Mouse (Mus musculus) ZHBTc4 (cell line): Measurements from ENCODE around the gene Ranbp10.

Source experiments
- DNase-seq: peaks from one replicate; pipeline ENCODE4 v3.0.0-alpha.2; 2011; ENCODE audit warnings: low read depth, low spot score

Gene Ranbp10

DNA sequence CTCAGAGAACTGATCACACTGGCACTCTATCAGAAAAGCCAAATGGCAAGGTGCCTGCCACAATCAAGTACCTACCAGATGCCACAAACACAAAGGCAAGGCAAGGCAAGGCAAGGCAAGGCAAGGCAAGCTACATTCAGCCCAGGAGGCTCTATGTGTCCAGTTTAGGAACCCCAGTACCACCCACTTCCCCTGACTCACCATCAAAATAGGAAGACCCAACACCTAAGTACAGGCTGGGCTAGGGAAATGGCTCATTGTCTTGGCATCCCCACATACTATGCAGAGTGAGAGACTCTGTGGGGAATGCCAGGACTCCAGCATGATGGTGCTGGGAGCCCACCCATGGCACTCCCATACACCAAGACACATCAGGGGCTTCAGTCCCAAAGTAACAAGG is 37.5 kb downstream of the Ranbp10 start:
- DNase-seq = no peak

DNA sequence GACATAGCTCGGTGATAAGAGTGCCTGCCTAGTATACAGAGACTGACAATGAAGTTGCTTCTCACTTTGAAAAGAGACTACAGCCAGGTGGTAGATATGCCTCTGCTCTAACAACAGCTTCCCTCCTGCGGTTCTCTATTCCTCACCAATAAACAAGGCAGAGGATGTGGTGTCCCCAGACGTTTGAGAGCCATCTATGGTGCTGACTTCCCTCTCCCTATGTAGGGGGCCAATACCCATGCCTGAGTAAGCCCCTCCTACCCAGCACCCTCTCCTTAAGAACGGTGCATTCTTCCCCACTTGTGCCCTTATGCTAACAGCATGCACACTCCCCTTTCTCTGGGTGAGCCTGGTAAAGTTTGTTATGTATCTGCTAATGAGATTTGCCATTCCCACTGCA is 38.2 kb downstream of the Ranbp10 start:
- no peak for DNase-seq

DNA sequence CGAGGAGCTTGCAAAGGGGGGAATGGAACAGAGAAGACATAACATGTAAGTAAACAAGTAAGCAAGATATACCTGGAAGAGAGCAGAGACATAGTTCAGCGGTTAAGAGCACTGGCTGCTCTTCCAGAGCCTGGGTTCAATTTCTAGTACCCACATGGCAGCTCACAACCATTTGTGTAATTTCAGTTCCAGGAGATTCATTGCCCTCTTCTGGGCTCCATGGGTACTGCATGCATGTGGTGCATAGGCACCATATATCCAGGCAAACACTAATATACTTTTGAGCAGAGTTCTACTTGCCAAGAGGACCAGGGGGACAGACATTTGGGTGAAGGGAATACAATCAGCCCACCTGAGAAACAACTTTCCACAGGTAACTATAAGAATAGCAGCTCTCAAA is 38.9 kb downstream of the Ranbp10 start:
- DNase-seq = peak; percentile 79

DNA sequence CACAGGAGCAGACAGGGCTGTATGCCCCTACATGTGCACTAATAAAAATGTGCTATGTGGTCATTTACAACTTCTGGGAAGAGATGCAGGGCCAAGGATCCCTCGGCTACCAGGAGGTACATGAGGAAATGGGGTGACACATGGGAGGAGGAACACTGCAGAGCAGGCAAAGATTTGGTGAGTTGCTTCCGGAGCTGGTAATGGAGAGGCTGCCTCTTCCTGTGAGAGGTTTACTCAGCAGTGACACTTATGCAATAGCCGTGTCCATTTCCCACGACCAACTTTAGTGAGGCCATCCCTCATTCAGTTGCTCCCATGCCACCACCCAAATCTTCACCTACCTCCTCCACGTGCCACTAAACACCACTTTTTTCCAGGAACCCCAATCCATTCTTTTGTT is 46.9 kb downstream of the Ranbp10 start:
- no peak for DNase-seq

DNA sequence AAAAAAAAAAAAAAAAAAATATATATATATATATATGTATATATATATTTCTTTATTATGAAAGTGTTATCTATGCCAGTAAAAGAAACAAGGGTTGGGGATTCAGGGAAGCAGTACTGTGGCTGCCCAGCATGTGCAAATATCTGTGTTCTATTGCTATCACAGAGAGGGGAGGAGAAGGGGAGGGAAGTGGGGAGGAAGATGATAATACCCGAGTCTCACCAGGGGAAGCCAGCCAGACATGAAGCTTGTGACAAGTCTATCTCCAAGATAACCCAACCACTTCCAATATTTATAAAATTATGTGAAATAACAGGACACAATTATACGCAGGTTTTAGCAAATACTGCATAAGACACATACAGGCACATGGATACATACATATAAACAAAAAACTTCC is 49.3 kb downstream of the Ranbp10 start:
- no peak for DNase-seq

DNA sequence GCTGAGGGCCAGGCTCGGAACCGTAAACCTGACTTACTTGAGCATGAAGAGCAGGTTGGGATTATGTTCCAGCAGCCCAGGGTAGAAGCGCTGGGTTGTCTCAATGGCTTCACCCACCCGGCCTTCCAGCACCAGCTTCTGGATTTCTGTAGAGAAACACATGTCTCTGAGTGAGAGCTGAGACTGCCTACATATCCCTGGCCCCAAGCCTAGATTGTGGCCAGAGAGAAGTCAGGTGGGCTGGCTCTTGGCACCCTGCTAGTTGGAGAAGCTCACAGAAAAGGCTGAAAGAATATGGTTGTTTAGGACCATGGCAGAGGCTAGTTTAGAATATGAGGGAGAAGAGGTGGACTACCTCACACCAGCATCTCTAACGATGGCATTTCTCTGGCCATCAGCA is 52.7 kb downstream of the Ranbp10 start:
- no peak for DNase-seq

DNA sequence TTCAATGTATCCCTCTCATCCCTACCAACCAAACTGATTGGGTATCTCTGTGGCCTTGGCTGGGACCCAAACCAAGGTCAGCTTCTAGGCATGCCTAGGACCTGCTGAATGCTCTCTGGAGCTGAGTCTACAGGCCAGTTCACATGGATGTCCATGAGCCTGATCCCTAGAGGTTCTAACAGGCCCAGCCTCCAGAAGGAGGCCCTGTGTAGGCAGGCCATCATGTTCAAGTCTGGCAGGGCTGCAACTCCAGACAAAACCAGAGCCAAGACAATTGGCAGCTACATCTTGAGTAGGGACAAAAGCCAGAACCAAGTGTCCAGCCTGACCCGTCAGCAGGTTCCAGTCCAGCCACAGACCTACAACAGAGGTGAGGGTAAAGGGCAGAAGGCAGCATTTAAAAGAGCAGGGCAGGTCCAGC is 53.7 kb downstream of the Ranbp10 start:
- DNase-seq = no peak

DNA sequence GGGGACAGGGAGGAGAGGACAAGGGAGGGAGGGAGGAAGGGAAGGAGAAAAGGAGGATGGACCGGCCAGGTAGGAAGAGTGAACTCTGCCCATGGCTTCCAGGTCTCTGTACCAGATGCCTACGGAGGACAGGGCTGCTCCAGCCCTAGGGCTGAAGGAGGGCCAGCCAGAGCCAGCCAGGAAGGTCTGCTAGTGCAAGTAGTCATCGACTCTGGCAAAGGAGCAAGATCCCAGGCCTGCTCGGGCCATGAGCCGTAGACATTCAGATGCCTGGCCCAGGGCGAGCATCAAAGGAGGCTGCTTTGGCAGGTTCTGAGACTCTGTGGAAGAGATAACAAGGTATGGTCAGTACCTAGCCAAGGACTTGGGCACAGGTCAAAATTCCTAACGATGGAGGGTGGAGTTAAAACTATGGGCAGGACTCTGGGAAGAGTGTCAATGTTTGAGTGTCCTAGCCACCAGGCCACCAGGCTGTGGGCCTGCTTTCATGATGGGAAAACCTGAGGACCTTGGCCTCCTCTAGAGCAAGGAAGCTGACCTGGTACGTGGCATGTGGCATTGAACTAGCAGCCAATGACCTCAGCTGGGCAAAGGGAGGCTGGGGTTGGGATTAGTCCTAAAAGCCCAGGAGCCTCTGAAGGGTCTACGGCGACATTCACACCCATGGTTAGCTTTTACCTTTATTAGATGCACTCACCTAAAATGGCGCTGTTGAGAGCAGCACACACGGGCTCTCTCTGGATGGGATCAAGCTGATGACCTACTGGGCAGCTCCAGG is 55.6 kb downstream of the Ranbp10 start:
- no peak for DNase-seq

DNA sequence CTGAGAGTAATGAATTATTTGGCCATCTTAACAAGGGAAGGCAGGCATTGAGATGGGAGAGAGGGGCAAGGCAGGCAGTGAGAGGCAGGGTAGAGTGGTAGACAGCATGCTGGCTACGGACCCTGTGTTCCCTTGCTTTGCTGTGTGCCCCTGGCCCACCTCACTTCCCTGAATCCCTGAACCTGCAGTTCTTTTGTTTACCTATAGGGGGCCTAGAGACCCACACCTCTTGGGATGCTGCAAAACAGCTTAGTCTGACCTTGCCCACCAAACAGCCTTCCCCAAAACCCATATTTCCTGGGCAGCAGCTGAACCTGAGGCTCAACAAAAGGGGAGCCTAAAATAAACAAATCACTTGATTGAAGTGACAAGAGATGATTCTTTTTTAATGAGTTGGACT is 56.5 kb downstream of the Ranbp10 start:
- DNase-seq = peak; percentile 64

DNA sequence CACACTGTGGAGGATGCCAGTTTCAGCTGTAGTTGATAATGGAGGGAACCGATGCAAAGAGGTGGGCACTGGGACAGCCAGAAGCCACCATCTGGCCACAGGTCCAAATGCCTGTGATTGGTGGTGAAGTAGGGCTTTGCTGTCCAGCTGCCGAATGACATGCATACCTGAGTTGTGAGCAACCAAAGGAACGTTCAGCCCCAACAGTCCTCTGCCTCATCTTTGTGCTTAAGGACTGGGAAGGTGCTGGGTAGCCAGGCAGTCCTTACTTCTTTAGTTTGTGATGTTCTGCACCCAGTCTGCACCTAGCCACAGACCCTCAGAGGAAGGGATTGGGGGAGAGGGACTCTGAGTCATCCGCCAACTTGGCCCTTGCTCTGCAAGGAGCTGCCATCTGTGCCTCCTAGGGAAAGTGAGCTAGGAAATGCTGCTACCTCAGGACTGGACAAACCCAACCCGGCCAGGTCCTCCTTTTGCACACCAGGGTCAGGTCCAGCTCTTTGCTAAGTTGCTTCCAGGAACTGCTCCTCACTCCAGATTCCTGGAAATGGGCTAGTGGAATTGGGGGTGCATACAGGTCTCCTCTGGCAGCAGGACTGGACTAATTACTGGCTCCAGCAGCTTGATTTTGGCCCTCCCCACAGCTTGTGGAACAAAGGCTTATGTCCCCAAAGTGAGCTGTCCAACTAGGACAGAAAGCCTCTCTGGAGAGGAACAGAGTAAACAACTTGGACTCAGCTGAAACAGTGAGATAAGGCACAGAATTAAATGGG is 58.5 kb downstream of the Ranbp10 start:
- no peak for DNase-seq

DNA sequence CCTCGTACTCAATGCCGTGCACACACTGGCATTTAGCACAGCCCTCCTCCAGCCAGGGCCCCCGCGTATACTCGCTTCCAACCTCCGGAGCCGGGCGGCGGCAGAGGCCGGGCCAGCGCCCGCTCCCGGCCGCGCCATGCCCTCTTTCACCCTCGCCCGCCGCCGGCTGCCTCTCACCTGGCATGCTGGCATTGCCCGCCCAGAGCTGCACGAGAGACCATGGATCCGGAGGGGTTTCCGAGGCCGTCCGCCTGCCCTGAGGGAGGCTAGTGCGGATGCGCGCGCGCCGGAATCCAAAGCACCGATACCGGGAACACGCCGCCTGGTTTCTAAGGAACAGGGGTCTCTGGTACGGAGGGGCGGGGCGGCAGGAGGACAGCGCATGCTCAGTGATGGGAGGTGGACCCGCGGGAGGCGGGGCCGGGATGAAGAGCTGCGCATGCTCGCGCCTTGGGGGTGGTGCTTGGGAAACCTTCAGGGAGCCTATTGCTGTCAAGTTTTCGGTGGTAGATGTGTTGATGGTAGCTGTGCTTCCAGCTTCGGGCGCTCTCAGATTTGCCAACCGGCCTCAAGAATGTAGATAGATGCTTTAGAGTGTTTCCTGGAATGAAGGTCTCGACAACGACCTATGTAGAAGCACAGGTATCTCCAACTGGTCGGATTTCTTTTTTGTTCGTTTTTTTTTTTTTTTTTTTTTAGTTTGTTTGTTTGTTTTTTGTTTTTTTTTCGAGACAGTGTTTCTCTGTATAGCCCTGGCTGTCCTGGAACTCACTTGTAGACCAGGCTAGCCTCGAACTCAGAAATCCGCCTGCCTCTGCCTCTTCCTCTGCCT is 68.7 kb downstream of the Ranbp10 start, which contains the start of gene Gfod2:
Gene Gfod2 (minus strand): TSS at position 388 of the 832 bp plus-strand sequence.
- peak; percentile 98 for DNase-seq

DNA sequence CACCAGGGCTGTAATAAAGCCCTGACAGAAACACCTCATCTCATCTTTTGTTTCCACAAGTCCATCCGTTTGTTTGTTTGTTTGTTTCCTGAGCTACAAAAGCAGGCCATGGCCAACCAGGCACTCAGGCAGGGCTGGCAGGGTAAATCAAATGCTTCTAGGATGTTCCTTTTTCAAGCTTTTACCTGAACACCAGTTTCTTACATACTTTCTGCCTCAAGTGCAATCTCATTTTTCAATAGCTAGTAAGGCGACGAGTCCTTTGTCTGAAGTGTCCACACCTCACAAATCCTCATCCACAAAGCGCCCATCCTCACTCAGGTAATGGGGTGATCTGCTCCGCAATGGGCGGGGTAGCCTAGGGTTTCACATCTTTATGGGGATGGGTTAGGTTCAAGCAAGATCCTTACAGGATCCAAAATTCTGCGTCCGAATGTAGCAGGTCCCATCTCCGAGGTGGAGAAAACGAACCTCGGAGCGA is 69.3 kb downstream of the Ranbp10 start:
- DNase-seq = no peak

DNA sequence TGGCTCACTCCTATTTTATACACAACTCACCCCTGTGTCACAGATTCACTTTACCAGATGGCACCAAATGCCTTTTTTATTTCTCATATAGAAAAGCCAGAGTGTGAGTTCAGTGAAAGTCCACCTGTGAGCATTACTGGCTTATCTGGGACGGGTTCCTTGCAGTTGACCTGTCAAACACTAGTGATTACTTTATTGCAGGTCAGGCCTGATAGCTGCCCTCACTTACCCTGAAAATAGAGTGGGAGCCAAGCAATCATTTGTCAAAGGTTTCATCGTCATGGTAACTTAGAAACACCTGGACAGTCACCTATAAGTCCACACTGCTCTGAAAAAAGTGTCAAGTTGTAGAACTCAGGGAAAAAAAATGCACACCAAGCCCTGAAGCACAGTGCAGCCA is 72.5 kb downstream of the Ranbp10 start:
- DNase-seq = no peak

DNA sequence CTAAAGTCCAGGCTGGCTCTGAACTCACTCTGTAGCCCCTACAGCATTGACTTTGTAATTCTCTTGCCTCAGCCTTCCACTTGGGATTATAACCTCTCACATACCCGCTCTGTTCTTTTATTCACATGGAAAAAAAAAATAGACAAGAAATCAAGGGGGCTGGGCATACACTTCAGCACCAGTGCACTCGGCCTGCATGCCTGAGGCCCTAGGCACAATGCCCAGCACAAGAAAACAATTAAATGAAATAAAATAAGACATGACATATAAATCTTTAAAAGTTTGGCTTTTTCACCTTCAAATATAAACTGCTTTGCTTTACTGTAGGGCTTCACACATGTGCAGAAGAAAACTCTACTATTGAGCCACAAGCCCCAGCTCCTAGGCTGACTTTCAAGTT is 73.2 kb downstream of the Ranbp10 start:
- DNase-seq = no peak

DNA sequence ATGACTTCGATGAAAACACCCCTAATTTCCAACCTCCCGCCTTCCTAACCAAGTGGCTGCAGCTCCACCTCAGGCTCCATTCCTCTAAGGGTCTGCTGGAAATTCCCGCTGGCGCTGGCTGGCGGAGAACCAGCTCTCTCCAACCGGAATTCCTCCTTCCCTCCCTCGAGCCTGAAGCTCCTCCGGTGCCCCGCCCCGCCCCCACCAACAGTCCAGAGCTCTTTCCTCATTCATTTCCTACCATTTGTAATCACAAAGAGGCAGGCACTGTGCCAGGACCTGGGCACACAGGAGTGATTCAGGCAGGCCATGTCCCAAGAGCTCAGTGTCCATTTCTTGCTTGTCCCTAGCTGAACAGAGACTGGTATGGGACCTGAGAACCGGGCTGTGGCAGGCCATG is 76.5 kb downstream of the Ranbp10 start:
- peak; percentile 78 for DNase-seq

DNA sequence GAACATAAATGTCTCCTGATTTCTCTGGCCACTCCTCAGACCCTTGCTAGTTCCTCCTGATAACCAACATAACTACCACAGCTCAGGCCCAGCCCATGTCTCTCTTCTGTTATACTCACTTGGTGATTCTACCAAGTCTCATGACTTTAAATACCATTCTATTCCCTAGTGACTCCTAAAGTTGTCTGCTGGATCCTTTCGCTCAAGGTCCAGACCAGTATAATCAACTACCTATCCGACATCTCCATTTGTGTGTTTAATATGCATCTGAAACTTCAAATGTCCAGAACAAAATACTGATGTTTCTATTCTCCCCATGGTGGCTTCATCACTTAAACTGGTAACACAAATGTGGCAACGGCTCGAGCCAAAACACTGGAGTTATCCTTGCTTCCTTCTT is 83.8 kb downstream of the Ranbp10 start:
- DNase-seq = peak; percentile 27

DNA sequence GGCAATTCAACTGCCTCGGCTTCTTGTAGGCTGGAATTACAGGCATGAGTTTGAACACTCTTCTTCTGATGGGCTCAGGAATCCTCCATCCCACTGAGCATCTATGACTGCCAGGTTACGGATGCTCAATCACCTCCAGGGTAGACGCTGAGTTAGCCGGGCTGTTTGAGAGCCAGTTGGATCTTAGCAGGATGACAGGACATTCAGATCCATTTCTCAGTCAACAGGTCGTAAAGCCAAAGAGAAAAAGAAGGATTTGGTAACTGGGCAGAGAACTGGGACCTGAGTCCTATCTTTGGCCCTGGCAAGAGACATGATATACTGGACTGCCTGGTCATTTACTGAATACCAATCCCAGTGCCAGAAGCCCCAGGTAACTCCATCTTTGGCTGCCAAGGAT is 87.9 kb downstream of the Ranbp10 start:
- no peak for DNase-seq

DNA sequence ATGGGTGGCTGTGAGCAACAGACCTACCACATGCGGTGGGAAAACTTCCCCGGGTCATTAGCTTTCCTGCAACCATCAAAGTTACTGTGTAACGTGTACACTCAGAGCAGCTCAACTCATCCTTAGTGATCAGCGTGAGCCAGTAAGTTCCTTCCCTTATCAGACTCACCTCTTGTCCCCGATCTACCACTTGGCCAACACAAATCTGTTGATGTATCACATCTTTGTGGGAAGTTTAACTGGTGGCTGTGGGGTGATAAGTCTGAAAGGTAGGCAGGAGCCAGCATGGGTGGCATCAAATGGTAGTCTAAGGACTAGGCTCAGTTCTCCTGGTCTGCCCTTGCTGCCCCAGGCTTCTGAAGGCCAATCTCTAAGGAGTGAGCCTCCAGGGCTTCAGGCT is 95.0 kb downstream of the Ranbp10 start:
- DNase-seq = no peak

DNA sequence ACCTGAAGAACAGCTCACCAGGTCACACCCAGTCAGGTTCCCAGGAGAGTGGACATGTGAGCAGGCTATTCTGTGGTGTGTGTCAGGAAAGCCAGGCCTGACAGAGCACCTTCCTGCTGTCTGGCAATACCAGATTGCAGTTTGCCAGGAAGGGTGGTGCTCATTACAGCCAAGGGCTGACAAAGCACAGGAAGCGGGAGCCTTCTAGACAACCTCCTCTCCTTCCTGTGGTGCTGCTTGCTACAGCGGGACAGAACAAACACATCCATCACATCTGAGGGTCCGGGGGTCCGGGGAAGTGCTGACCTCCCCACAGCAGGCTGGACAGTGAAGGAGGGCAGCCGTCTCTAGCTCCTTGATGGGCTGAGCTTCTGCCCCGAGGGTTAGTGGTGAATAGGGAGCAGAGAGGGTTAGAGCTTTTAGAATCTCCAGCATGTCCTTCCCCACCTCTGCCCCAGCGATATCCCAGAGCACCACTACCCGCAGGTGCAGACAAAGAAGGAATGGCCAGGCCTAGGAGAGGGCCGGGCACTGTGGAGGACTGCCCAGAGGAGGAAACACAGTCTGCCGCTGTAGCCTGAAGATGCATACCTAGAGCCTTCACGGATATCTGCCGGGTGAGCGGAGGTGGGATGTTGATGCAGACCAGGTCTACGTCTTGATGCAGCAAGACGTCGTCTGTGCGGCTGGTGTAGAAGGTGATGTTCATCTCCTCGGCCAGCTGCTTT is 99.6 kb downstream of the Ranbp10 start:
- peak; percentile 30 for DNase-seq

DNA sequence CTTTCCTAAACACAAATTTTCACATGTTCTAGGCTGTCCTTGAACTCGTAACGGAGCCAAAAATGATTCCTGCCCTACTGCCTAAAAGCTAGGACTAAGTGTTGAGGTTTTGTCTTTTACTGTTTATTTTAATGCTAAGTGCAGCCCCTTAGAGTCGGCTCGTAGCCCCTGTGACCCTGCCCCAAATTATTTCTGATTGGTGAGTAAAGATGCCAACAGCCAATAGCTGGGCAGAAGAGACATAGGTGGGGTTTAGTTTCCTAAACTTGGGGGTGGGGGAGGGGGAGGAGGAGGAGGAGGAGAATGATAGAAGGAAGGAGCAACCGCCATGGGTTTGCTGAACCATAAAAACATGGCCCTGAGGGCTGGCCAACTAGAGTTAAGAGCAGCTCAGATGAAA is 101.4 kb downstream of the Ranbp10 start:
- peak; percentile 36 for DNase-seq

DNA sequence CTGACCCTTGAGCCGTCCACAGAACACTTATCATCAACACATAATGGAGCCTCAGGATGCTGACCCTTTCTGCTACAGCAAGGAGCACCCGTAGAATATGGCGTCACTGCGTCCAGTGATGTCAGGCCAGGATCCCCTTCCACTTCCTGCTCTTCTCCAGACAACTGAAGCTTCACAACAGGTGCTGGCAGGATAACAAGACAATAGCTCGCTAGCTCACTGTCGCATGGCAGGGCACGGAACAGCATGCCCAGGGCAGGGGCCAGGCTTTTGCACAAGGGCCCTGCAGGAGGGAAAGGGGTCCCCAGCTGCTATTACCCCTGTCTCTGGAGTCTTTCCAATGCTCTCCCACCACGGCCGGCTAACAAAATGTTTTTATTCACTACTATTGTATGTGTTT is 104.3 kb downstream of the Ranbp10 start:
- no peak for DNase-seq
